Mouse (Mus musculus): ENCODE measurements around the gene Elp5. TPM values are rescaled to one million over a fixed set of nuclear protein-coding genes. Genes with fewer than 3 reads are reported as not detected.

The Elp5 gene
- total and polyA plus RNA-seq, 3 experiments, result 95.9 to 177 (median 119) TPM

GRCm38 (mm10) chr11:69990850-69991691, 8.8 kb upstream of the Elp5 start, which contains the start of gene Gabarap:
Gene Gabarap, plus strand, starts transcription at chr11:69991143.
- H3K36me3 ChIP-seq (replicated peaks in 1 of 2; ENCODE audit: control insufficient read depth in 1 of 2, insufficient read depth in 1 of 2, low read length in 1 of 2), result peaks cover 51 to 62% of the 10 kb centered on the region in 2 experiments
- TF ChIP-seq ZKSCAN1 (IDR thresholded peaks at IDR 0.05; ENCODE audit: borderline replicate concordance, low read depth, low read length) (no peak; the same call in 1 of the 2 replicates), KAT2A (IDR thresholded peaks at IDR 0.05; ENCODE audit: insufficient replicate concordance, low read length) (peak; percentile 98), UBTF (IDR thresholded peaks at IDR 0.05; ENCODE audit: low read depth, low read length) (no peak), NELFE (IDR thresholded peaks at IDR 0.05; ENCODE audit: low read depth, low read length) (peak; percentile 36), ZNF384 (IDR thresholded peaks at IDR 0.05; ENCODE audit: low read depth, low read length) (no peak), HCFC1 (IDR thresholded peaks at IDR 0.05; ENCODE audit: low read depth, low read length) (peak; percentile 82), USF1 (IDR thresholded peaks at IDR 0.05; ENCODE audit: low read depth, low read length) (peak; percentile 98), MEF2A (IDR thresholded peaks at IDR 0.05; ENCODE audit: borderline replicate concordance, low read depth, low read length) (peak; percentile 56; the same call in 1 of the 2 replicates), ELF1 (IDR thresholded peaks at IDR 0.05; ENCODE audit: low read depth, low read length) (peak; percentile 81), CHD2 (IDR thresholded peaks at IDR 0.05; ENCODE audit: low read length) (peak; percentile 81; the same call in 1 of the 2 replicates), IRF4 (IDR thresholded peaks at IDR 0.05; ENCODE audit: low read depth, low read length) (peak; percentile 84), POLR2AphosphoS2 (IDR thresholded peaks at IDR 0.05; ENCODE audit: low read depth, low read length) (peak; percentile 86), MAFK (IDR thresholded peaks at IDR 0.05; ENCODE audit: insufficient replicate concordance, low read length) (no peak), RCOR1 (conservative IDR thresholded peaks at IDR 0.05; ENCODE audit: low read depth, low read length) (0 out of 2 replicates have a peak, but pooled peaks have one; percentile 31), TBP (conservative IDR thresholded peaks at IDR 0.05; ENCODE audit: low read depth, low read length) (peak; percentile 74), POLR2A (IDR thresholded peaks at IDR 0.05; ENCODE audit: low read depth, low read length) (peak; percentile 70), ETS1 (conservative IDR thresholded peaks at IDR 0.05; ENCODE audit: low read depth, low read length) (peak; percentile 43; the same call in 1 of the 2 replicates), USF2 (conservative IDR thresholded peaks at IDR 0.05; ENCODE audit: low read depth, low read length) (peak; percentile 99), SIN3A (IDR thresholded peaks at IDR 0.05; ENCODE audit: low read length) (peak; percentile 100), NRF1 (IDR thresholded peaks at IDR 0.05; ENCODE audit: low read depth, low read length) (no peak), CHD1 (IDR thresholded peaks at IDR 0.05; ENCODE audit: low read depth, low read length) (no peak), BHLHE40 (IDR thresholded peaks at IDR 0.05; ENCODE audit: low read depth, low read length) (peak; percentile 98), TCF12 (IDR thresholded peaks at IDR 0.05; ENCODE audit: low read depth, low read length) (peak; percentile 62; the same call in 1 of the 2 replicates), MYC (IDR thresholded peaks at IDR 0.05; ENCODE audit: low read depth, low read length) (peak; percentile 96), E2F4 (IDR thresholded peaks at IDR 0.05; ENCODE audit: insufficient replicate concordance, low read depth, low read length) (no peak; the same call in 1 of the 2 replicates), MAZ (IDR thresholded peaks at IDR 0.05; ENCODE audit: low read depth, low read length) (peak; percentile 79; the same call in 1 of the 2 replicates), MXI1 (IDR thresholded peaks at IDR 0.05; ENCODE audit: low read depth, low read length) (peak; percentile 94), MAX (IDR thresholded peaks at IDR 0.05; ENCODE audit: low read length) (peak; percentile 99)
- H3K79me2 ChIP-seq (replicated peaks; ENCODE audit: control insufficient read depth, extremely low read depth, insufficient read depth, poor library complexity, severe bottlenecking), result peaks cover 29% of the 10 kb centered on the region
- dilution Hi-C loops (cut with MboI; ENCODE audit: extremely low pct_ligation_motif_present, extremely low pct_unique_long_range_greater_than_20kb, low sequenced_read_pairs) (no loop called here), in situ Hi-C loops (cut with MboI; ENCODE audit: low pct_ligation_motif_present, low pct_unique_long_range_greater_than_20kb, low sequenced_read_pairs) (no loop called here)
- peak within 1 kb of the TSS; percentile 80 for H3K27ac ChIP-seq (ENCODE audit: insufficient read depth, low read depth)
- H3K9me3 ChIP-seq (replicated peaks; ENCODE audit: low read length), result no peaks in the 10 kb centered on the region
- H3K4me1 ChIP-seq (ENCODE audit: control insufficient read depth in 1 of 2, insufficient read depth in 2 of 2), result peaks cover 8 to 28% of the 10 kb centered on the region in 2 experiments; a peak in 3 of 4 replicates
- H3K27me3 ChIP-seq (replicated peaks), result no peaks in the 10 kb centered on the region
- H3K9ac ChIP-seq (ENCODE audit: insufficient read depth, low read depth), result peak within 1 kb of the TSS; percentile 83
- H3K4me2 ChIP-seq (ENCODE audit: insufficient read depth, low read depth, poor library complexity, severe bottlenecking), result peak within 1 kb of the TSS; percentile 68
- DNase-seq (ENCODE audit: extremely low read depth), result peak; percentile 99
- peak within 1 kb of the TSS; percentile 76 to 93 (median 77) for H3K4me3 ChIP-seq (replicated peaks in 1 of 3; ENCODE audit: low read depth in 2 of 3, low read length in 2 of 3, poor library complexity in 1 of 3)
